Mouse (Mus musculus) liver, postnatal 0 days (tissue): ENCODE results near the gene Serpinc1. TPM values are rescaled to one million over a fixed set of nuclear protein-coding genes. Genes with fewer than 3 reads are reported as not detected.
"Not testable (repeated sequence)": the region's sequence is repeated elsewhere in the genome, so short reads cannot be mapped to it uniquely, and the experiment has no call there.

Source experiments
- ATAC-seq: fragments of 200-750 bp; cut with Nextera tagmentation; 2 replicates; pipeline ENCODE4 v1.8.0; 2017; ENCODE audit warnings: mild to moderate bottlenecking, moderate library complexity
- DNase-seq: peaks from one replicate; pipeline ENCODE4 v3.0.0-alpha.2; 2016
- H3K27ac ChIP-seq: fragments of 300-500 bp; sonication (generic); 2 replicates; pipeline ENCODE4 v1.5.1; 2014; ENCODE audit warnings: antibody characterized with exemption, moderate library complexity, mild to moderate bottlenecking, low read depth
- H3K27me3 ChIP-seq: fragments of 300-500 bp; sonication (generic); 2 replicates; pipeline ENCODE4 v1.6.1; 2014; ENCODE audit warnings: low read length, control low read depth, mixed read lengths; ENCODE audit not compliant: insufficient read depth
- H3K36me3 ChIP-seq: fragments of 300-500 bp; sonication (generic); replicated peaks from 2 replicates; pipeline ENCODE4 v1.6.1; 2014; ENCODE audit warnings: mild to moderate bottlenecking, control low read depth, low read length, moderate library complexity, mixed read lengths; ENCODE audit not compliant: insufficient read depth
- H3K4me1 ChIP-seq: fragments of 300-500 bp; sonication (generic); 2 replicates; pipeline ENCODE4 v1.6.1; 2014; ENCODE audit warnings: antibody characterized with exemption, mild to moderate bottlenecking, control low read depth; ENCODE audit not compliant: insufficient read depth
- H3K4me2 ChIP-seq: fragments of 300-500 bp; sonication (generic); 2 replicates; pipeline ENCODE4 v1.6.1; 2014; ENCODE audit warnings: low read depth, mild to moderate bottlenecking, low read length, moderate library complexity, mixed read lengths
- H3K4me3 ChIP-seq: fragments of 300-500 bp; sonication (generic); 2 replicates; pipeline ENCODE4 v1.5.1; 2014; ENCODE audit warnings: low read depth, low read length
- H3K9ac ChIP-seq: fragments of 300-500 bp; sonication (generic); replicated peaks from 2 replicates; pipeline ENCODE4 v1.6.1; 2014; ENCODE audit warnings: mild to moderate bottlenecking, moderate library complexity
- H3K9me3 ChIP-seq: fragments of 300-500 bp; sonication (generic); 2 replicates; pipeline ENCODE4 v1.6.1; 2016; ENCODE audit warnings: mild to moderate bottlenecking, control low read depth, low read length, mixed read lengths
- CTCF ChIP-seq: sonication (generic); IDR thresholded peaks from 2 replicates; pipeline ENCODE4 v1.5.1; 2016; ENCODE audit warnings: antibody characterized with exemption, low read depth
- EP300 ChIP-seq: IDR thresholded peaks from 2 replicates; pipeline ENCODE4 v1.6.1; 2016; ENCODE audit warnings: antibody characterized with exemption, low read depth, mild to moderate bottlenecking
- WGBS: fragments of 180-500 bp; shearing (Covaris S2); extraction: QIAGEN DNeasy Blood & Tissue Kit; methylation state at CpG from one replicate; pipeline ENCODE4 v1.1.7; 2014; ENCODE audit not compliant: insufficient replicate concordance; 5-methylcytosine and 5-hydroxymethylcytosine counted together
- polyA plus RNA-seq: library from polyadenylated mRNA; unstranded; fragments of >200 nt; fragmentation: Nextera tagmentation; extraction: Ambion mirVana; gene quantifications from 2 replicates; pipeline ENCODE4 v1.2.1, GENCODE M21; 2015

Gene Serpinc1
- polyA plus RNA-seq, 1 experiment from 2014 or later: 3,165 TPM

GRCm38 (mm10) chr1:161027196-161027595 lies 48.8 kb downstream of the Serpinc1 start:
- H3K4me2 ChIP-seq: no peak overlapping the region
- 59% methylated on average over 2 of the region's 2 CpGs for WGBS
- no peaks in the 10 kb centered on the region for H3K9me3 ChIP-seq

GRCm38 (mm10) chr1:161028427-161028826 lies 50.0 kb downstream of the Serpinc1 start:
- not testable (repeated sequence) for H3K9me3 ChIP-seq, H3K9ac ChIP-seq, DNase-seq, H3K4me3 ChIP-seq, ATAC-seq, H3K36me3 ChIP-seq, H3K27ac ChIP-seq, H3K4me2 ChIP-seq, H3K27me3 ChIP-seq, H3K4me1 ChIP-seq
- 83% methylated on average over 1 of the region's 1 CpGs for WGBS

More at GRCm38 (mm10) chr1:161027196-161027595, 48.8 kb downstream of the Serpinc1 start:
- Histone ChIP-seq H3K27me3 (no peaks in the 10 kb centered on the region), H3K4me1 (no peaks in the 10 kb centered on the region), H3K36me3 (peaks cover 3% of the 10 kb centered on the region; the same call in 1 of the 2 replicates), H3K9ac (no peak overlapping the region), H3K27ac (no peak overlapping the region), H3K4me3 (no peak overlapping the region)
- ATAC-seq (no peak), DNase-seq (no peak)
- TF ChIP-seq EP300 (no peak), CTCF (no peak)

- no peaks in the 10 kb centered on the region for H3K9me3 ChIP-seq
- no peaks in the 10 kb centered on the region for H3K27me3 ChIP-seq
- ATAC-seq (no peak), DNase-seq (no peak)
- H3K9ac ChIP-seq: no peak overlapping the region
- peaks cover 3% of the 10 kb centered on the region; the same call in 1 of the 2 replicates for H3K36me3 ChIP-seq
- H3K4me3 ChIP-seq: no peak overlapping the region
- H3K4me2 ChIP-seq: no peak overlapping the region
- WGBS: 80% methylated on average over 3 of the region's 3 CpGs
- peaks cover 8% of the 10 kb centered on the region; the same call in 1 of the 2 replicates for H3K4me1 ChIP-seq
- H3K27ac ChIP-seq: no peak overlapping the region
- TF ChIP-seq CTCF: no peak
Observed at GRCm38 (mm10) chr1:161030058-161030457, 51.7 kb downstream of the Serpinc1 start.

GRCm38 (mm10) chr1:161031881-161032280 lies 53.5 kb downstream of the Serpinc1 start:
- Histone ChIP-seq H3K4me1 (peaks cover 16% of the 10 kb centered on the region), H3K27me3 (no peaks in the 10 kb centered on the region), H3K9me3 (no peaks in the 10 kb centered on the region), H3K4me3 (no peak overlapping the region), H3K4me2 (no peak overlapping the region), H3K36me3 (peaks cover 12% of the 10 kb centered on the region), H3K27ac (no peak overlapping the region), H3K9ac (no peak overlapping the region)
- TF ChIP-seq CTCF: no peak
- no peak for ATAC-seq
- 87% methylated on average over 9 of the region's 9 CpGs for WGBS
- no peak for DNase-seq

- DNase-seq: no peak
- Histone ChIP-seq H3K9me3 (no peaks in the 10 kb centered on the region), H3K4me1 (peaks cover 16% of the 10 kb centered on the region), H3K36me3 (peaks cover 14% of the 10 kb centered on the region), H3K9ac (no peak overlapping the region), H3K27ac (no peak overlapping the region), H3K4me2 (no peak overlapping the region), H3K4me3 (no peak overlapping the region), H3K27me3 (no peaks in the 10 kb centered on the region)
- 73% methylated on average over 7 of the region's 7 CpGs for WGBS
- no peak for ATAC-seq
- TF ChIP-seq CTCF (no peak), EP300 (no peak)
Observed at GRCm38 (mm10) chr1:161032345-161032744, 54.0 kb downstream of the Serpinc1 start.

GRCm38 (mm10) chr1:161033856-161034434 lies 55.6 kb downstream of the Serpinc1 start:
- ATAC-seq (no peak), DNase-seq (no peak)
- no peaks in the 10 kb centered on the region for H3K9me3 ChIP-seq
- peak overlapping the region; percentile 82 for H3K9ac ChIP-seq
- H3K36me3 ChIP-seq: peaks cover 29% of the 10 kb centered on the region
- no peaks in the 10 kb centered on the region for H3K27me3 ChIP-seq
- peak overlapping the region; percentile 84 for H3K4me2 ChIP-seq
- 2% methylated on average over 19 of the region's 21 CpGs for WGBS
- peak overlapping the region; percentile 81 for H3K4me3 ChIP-seq
- H3K27ac ChIP-seq: peak overlapping the region; percentile 95
- no peak for TF ChIP-seq CTCF
- no peak for TF ChIP-seq EP300
- H3K4me1 ChIP-seq: peaks cover 18% of the 10 kb centered on the region
